ENCODE assay signal across 8 mouse cellular contexts in genomic region chr8:111881591-111881990, GRCm38 (mm10). TPM values are rescaled to one million over a fixed set of nuclear protein-coding genes. Genes with fewer than 3 reads are reported as not detected.
DNase-seq lines count a peak whose midpoint lies in the region; ATAC-seq and TF ChIP-seq lines count a peak whose summit lies in the region.

No protein-coding gene starts in this region.

- no peak overlapping the region for H3K4me3 ChIP-seq in heart, embryonic 10.5 days
- H3K4me3 ChIP-seq in thymus, adult 2 months (ENCODE audit: control insufficient read depth, insufficient read depth, low read length): no peak overlapping the region
- H3K4me3 ChIP-seq in lung, embryonic 14.5 days (ENCODE audit: low read depth, low read length): no peak overlapping the region

- DNase-seq in heart, adult 18-20 months: peak; percentile 26 to 70
- no peak for DNase-seq in heart, embryonic 10.5 days (ENCODE audit: low spot score)
- peak; percentile 48 for DNase-seq in thymus, adult 2 months
- DNase-seq in thymus, adult 18-20 months: no peak
- DNase-seq in cerebellum, adult 11-12 months: peak; percentile 40
- DNase-seq in heart, postnatal 14 days: peak; percentile 43 to 70
- DNase-seq in lung, embryonic 14.5 days: peak; percentile 84
- DNase-seq in spleen, postnatal 36 days (ENCODE audit: low spot score in 2 of 2): peak; percentile 21 to 40

- H3K4me2 ChIP-seq in lung, embryonic 14.5 days: no peak overlapping the region

- no peaks in the 10 kb centered on the region for H3K9me3 ChIP-seq in heart, embryonic 10.5 days
- H3K9me3 ChIP-seq in lung, embryonic 14.5 days (ENCODE audit: low read depth, low read length): no peaks in the 10 kb centered on the region

- TF ChIP-seq CTCF in thymus, adult 2 months (IDR thresholded peaks at IDR 0.05; ENCODE audit: borderline replicate concordance, control insufficient read depth, extremely low read depth, insufficient read depth, low read length, poor library complexity): peak; percentile 55; the same call in 1 of the 2 replicates
- TF ChIP-seq CTCF in lung, embryonic 14.5 days (IDR thresholded peaks at IDR 0.05; ENCODE audit: low read depth): peak; percentile 86

- WGBS in heart, embryonic 10.5 days: 5% methylated on average over 2 of the region's 2 CpGs
- 3% methylated on average over 2 of the region's 2 CpGs for WGBS in thymus, adult 2 months
- WGBS in lung, embryonic 14.5 days: 0% methylated on average over 2 of the region's 2 CpGs

- no peaks in the 10 kb centered on the region for H3K36me3 ChIP-seq in heart, embryonic 10.5 days
- H3K36me3 ChIP-seq in thymus, adult 2 months (ENCODE audit: control insufficient read depth, insufficient read depth, low read length): no peaks in the 10 kb centered on the region
- H3K36me3 ChIP-seq in lung, embryonic 14.5 days (ENCODE audit: insufficient read depth): no peaks in the 10 kb centered on the region

- H3K27me3 ChIP-seq in heart, embryonic 10.5 days (ENCODE audit: insufficient read depth, poor library complexity, severe bottlenecking): peaks cover 7% of the 10 kb centered on the region
- H3K27me3 ChIP-seq in thymus, adult 2 months (ENCODE audit: control insufficient read depth, insufficient read depth, low read length): no peaks in the 10 kb centered on the region
- H3K27me3 ChIP-seq in lung, embryonic 14.5 days (ENCODE audit: insufficient read depth, low read length): no peaks in the 10 kb centered on the region

- intact Hi-C loops in heart, postnatal 14 days (cut with DNase I): loop anchor here (1.0 to 2.0 kb wide), 2 partner anchors 109 to 151 kb away; no protein-coding TSS in a partner anchor

- no peaks in the 10 kb centered on the region for H3K4me1 ChIP-seq in heart, embryonic 10.5 days
- no peaks in the 10 kb centered on the region for H3K4me1 ChIP-seq in thymus, adult 2 months (replicated peaks; ENCODE audit: control insufficient read depth, insufficient read depth, low read length)
- no peaks in the 10 kb centered on the region for H3K4me1 ChIP-seq in lung, embryonic 14.5 days (ENCODE audit: insufficient read depth)

- no peak for ATAC-seq in lung, embryonic 14.5 days (ENCODE audit: insufficient read depth)

- no peak overlapping the region for H3K27ac ChIP-seq in heart, embryonic 10.5 days
- H3K27ac ChIP-seq in thymus, adult 2 months (ENCODE audit: control insufficient read depth, insufficient read depth, low read length): no peak overlapping the region
- no peak overlapping the region for H3K27ac ChIP-seq in lung, embryonic 14.5 days (ENCODE audit: low read depth)

- no peak overlapping the region for H3K9ac ChIP-seq in lung, embryonic 14.5 days

- no peak for TF ChIP-seq POLR2A in thymus, adult 2 months (IDR thresholded peaks at IDR 0.05; ENCODE audit: control insufficient read depth, extremely low read depth, insufficient read depth, low read length, poor library complexity)

RNA-seq across cellular contexts. Expression of gene Tmem170, which starts 5.0 kb away (rescaled TPM):
- total RNA-seq in heart, adult 18-20 months (2021): 1 to 10 TPM; 2.4 to 2.6 TPM
- polyA plus RNA-seq in heart, embryonic 10.5 days (2016; fragmentation: Nextera tagmentation; extraction: Ambion mirVana): 5.1 and 7.4 TPM in 2 replicates
- polyA plus RNA-seq in thymus, adult 2 months (2012; rRNA removed): 3.1 and 3.7 TPM in 2 replicates
- total RNA-seq in heart, postnatal 14 days (2021): 1 to 10 TPM; 2.6 to 3.1 TPM
- polyA plus RNA-seq in lung, embryonic 14.5 days (2014; fragmentation: Nextera tagmentation; extraction: Ambion mirVana): 7.0 and 7.3 TPM in 2 replicates

RNA-seq across cellular contexts. Expression of gene Cfdp1, which starts 27.5 kb away (rescaled TPM):
- total RNA-seq in heart, adult 18-20 months (2021): 10 to 100 TPM; 35.2 to 36.1 TPM
- 155 and 217 TPM in 2 replicates for polyA plus RNA-seq in heart, embryonic 10.5 days (2016; fragmentation: Nextera tagmentation; extraction: Ambion mirVana)
- polyA plus RNA-seq in thymus, adult 2 months (2012; rRNA removed): 5.5 and 5.8 TPM in 2 replicates
- total RNA-seq in heart, postnatal 14 days (2021): 10 to 100 TPM; 32.1 to 36.4 TPM
- polyA plus RNA-seq in lung, embryonic 14.5 days (2014; fragmentation: Nextera tagmentation; extraction: Ambion mirVana): 195 and 200 TPM in 2 replicates

RNA-seq across cellular contexts. Expression of gene Chst5, which starts 28.7 kb away (rescaled TPM):
- total RNA-seq in heart, adult 18-20 months (2021): not detected
- 0.91 and 2.9 TPM in 2 replicates for polyA plus RNA-seq in heart, embryonic 10.5 days (2016; fragmentation: Nextera tagmentation; extraction: Ambion mirVana)
- polyA plus RNA-seq in thymus, adult 2 months (2012; rRNA removed): 0.75 and 0.83 TPM in 2 replicates
- not detected for total RNA-seq in heart, postnatal 14 days (2021)
- polyA plus RNA-seq in lung, embryonic 14.5 days (2014; fragmentation: Nextera tagmentation; extraction: Ambion mirVana): 5.3 and 6.6 TPM in 2 replicates

RNA-seq across cellular contexts. Expression of gene Tmem231, which starts 52.1 kb away (rescaled TPM):
- total RNA-seq in heart, adult 18-20 months (2021): 1 to 10 TPM; 2.0 to 2.4 TPM
- 6.2 and 8.2 TPM in 2 replicates for polyA plus RNA-seq in heart, embryonic 10.5 days (2016; fragmentation: Nextera tagmentation; extraction: Ambion mirVana)
- 2.4 and 2.8 TPM in 2 replicates for polyA plus RNA-seq in thymus, adult 2 months (2012; rRNA removed)
- total RNA-seq in heart, postnatal 14 days (2021): 1 to 10 TPM; 1.7 to 2.0 TPM
- polyA plus RNA-seq in lung, embryonic 14.5 days (2014; fragmentation: Nextera tagmentation; extraction: Ambion mirVana): 18.7 and 18.9 TPM in 2 replicates

RNA-seq across cellular contexts. Expression of gene Gabarapl2, which starts 58.9 kb away (rescaled TPM):
- total RNA-seq in heart, adult 18-20 months (2021): 100 to 1,000 TPM; 137 to 139 TPM
- polyA plus RNA-seq in heart, embryonic 10.5 days (2016; fragmentation: Nextera tagmentation; extraction: Ambion mirVana): 172 and 178 TPM in 2 replicates
- 34.1 and 45.3 TPM in 2 replicates for polyA plus RNA-seq in thymus, adult 2 months (2012; rRNA removed)
- total RNA-seq in heart, postnatal 14 days (2021): 100 to 1,000 TPM; 128 to 136 TPM
- 147 and 163 TPM in 2 replicates for polyA plus RNA-seq in lung, embryonic 14.5 days (2014; fragmentation: Nextera tagmentation; extraction: Ambion mirVana)

Comparison
In these comparisons a context has a peak if more than half of its experiments do, and no peak if none do; other contexts are left out.
1. DNase-seq: peak in heart, adult 18-20 months (2 of 2), thymus, adult 2 months (single experiment), cerebellum, adult 11-12 months (single experiment), heart, postnatal 14 days (2 of 2), lung, embryonic 14.5 days (single experiment) and spleen, postnatal 36 days (2 of 2); none in heart, embryonic 10.5 days (single experiment) and thymus, adult 18-20 months (0 of 2).
2. RNA of gene Cfdp1, which starts 27.5 kb away (polyA plus RNA-seq): 155 to 217 TPM in heart, embryonic 10.5 days and 195 to 200 TPM in lung, embryonic 14.5 days; 5.5 to 5.8 TPM in thymus, adult 2 months; every median in the first group is over 10 times any median in the second.